Mouse (Mus musculus): ENCODE results near the gene Troap. TPM values are rescaled to one million over a fixed set of nuclear protein-coding genes. Genes with fewer than 3 reads are reported as not detected.

Troap gene
- total RNA-seq, 1 experiment = 27.8 TPM

DNA sequence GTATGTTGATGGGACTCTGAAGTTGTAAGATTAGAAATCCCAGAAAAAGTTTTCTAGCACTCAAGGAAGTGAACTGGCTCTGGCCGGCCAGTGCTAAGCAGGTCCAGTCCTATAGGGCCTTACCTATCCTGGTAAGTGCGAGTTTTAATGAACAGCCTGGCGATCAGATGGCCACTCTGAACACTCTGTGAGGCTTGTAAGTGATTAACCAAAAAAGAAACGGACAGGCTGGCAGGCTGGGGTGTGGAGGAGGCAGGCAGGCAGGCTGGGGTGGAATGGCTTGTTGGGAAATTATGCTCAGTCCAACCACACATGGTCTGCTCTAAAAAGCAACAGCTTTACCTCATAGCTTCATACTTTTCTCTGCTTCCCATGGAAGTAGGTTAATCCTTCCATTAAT is 38.9 kb upstream of the Troap start:
- H3K9ac ChIP-seq (ENCODE audit: insufficient read depth, low read depth, low read length, poor library complexity, severe bottlenecking) = no peak overlapping the region
- peaks cover 33% of the 10 kb centered on the region for H3K36me3 ChIP-seq (ENCODE audit: control insufficient read depth, insufficient read depth, low read length, poor library complexity, severe bottlenecking)
- no peaks in the 10 kb centered on the region for H3K9me3 ChIP-seq (ENCODE audit: control insufficient read depth, insufficient read depth, low read depth, low read length)
- H3K4me3 ChIP-seq (ENCODE audit: insufficient read depth in 1 of 2, low read depth in 1 of 2, low read length in 2 of 2, poor library complexity in 1 of 2, severe bottlenecking in 1 of 2) = no peak overlapping the region
- in situ Hi-C loops (cut with MboI; ENCODE audit: low sequenced_read_pairs in 2 of 2, unreplicated experiment in 2 of 2) = no loop called here
- DNase-seq (ENCODE audit: low read depth, low spot score) = no peak
- no peak overlapping the region for H3K27ac ChIP-seq (ENCODE audit: insufficient read depth, low read depth, low read length, poor library complexity, severe bottlenecking)
- H3K4me1 ChIP-seq (ENCODE audit: control insufficient read depth in 2 of 2, insufficient read depth in 2 of 2, low read length in 2 of 2, poor library complexity in 1 of 2) = peaks cover 0 to 4% of the 10 kb centered on the region in 2 experiments; a peak in 1 of 4 replicates
- TF ChIP-seq HCFC1 (IDR thresholded peaks at IDR 0.05; ENCODE audit: borderline replicate concordance, insufficient read depth, low read length) (no peak), ZNF384 (IDR thresholded peaks at IDR 0.05; ENCODE audit: low read depth, low read length) (no peak), MAFK (IDR thresholded peaks at IDR 0.05; ENCODE audit: insufficient read depth, low read depth, low read length) (no peak), ZC3H11A (IDR thresholded peaks at IDR 0.05; ENCODE audit: borderline replicate concordance, low read depth, low read length) (no peak), CHD2 (IDR thresholded peaks at IDR 0.05; ENCODE audit: low read depth, low read length) (no peak)

GRCm38 (mm10) chr15:99036249-99036905 is 38.0 kb upstream of the Troap start:
- in situ Hi-C loops (cut with MboI; ENCODE audit: low sequenced_read_pairs in 2 of 2, unreplicated experiment in 2 of 2) = no loop called here
- TF ChIP-seq ZNF384 (IDR thresholded peaks at IDR 0.05; ENCODE audit: low read depth, low read length) (no peak), HCFC1 (IDR thresholded peaks at IDR 0.05; ENCODE audit: borderline replicate concordance, insufficient read depth, low read length) (no peak), CHD2 (IDR thresholded peaks at IDR 0.05; ENCODE audit: low read depth, low read length) (no peak), MAFK (IDR thresholded peaks at IDR 0.05; ENCODE audit: insufficient read depth, low read depth, low read length) (no peak), ZC3H11A (IDR thresholded peaks at IDR 0.05; ENCODE audit: borderline replicate concordance, low read depth, low read length) (no peak)
- peaks cover 33% of the 10 kb centered on the region for H3K36me3 ChIP-seq (ENCODE audit: control insufficient read depth, insufficient read depth, low read length, poor library complexity, severe bottlenecking)

GRCm38 (mm10) chr15:99038025-99038424 is 36.4 kb upstream of the Troap start:
- Histone ChIP-seq H3K9me3 (ENCODE audit: control insufficient read depth, insufficient read depth, low read depth, low read length) (no peaks in the 10 kb centered on the region), H3K36me3 (ENCODE audit: control insufficient read depth, insufficient read depth, low read length, poor library complexity, severe bottlenecking) (peaks cover 27% of the 10 kb centered on the region), H3K4me3 (ENCODE audit: insufficient read depth in 1 of 2, low read depth in 1 of 2, low read length in 2 of 2, poor library complexity in 1 of 2, severe bottlenecking in 1 of 2) (no peak overlapping the region), H3K4me1 (ENCODE audit: control insufficient read depth in 2 of 2, insufficient read depth in 2 of 2, low read length in 2 of 2, poor library complexity in 1 of 2) (peaks cover 0 to 4% of the 10 kb centered on the region in 2 experiments; a peak in 1 of 4 replicates), H3K27ac (ENCODE audit: insufficient read depth, low read depth, low read length, poor library complexity, severe bottlenecking) (no peak overlapping the region), H3K9ac (ENCODE audit: insufficient read depth, low read depth, low read length, poor library complexity, severe bottlenecking) (no peak overlapping the region)
- in situ Hi-C loops (cut with MboI; ENCODE audit: low sequenced_read_pairs in 2 of 2, unreplicated experiment in 2 of 2) = no loop called here
- DNase-seq (ENCODE audit: low read depth, low spot score) = no peak
- TF ChIP-seq ZC3H11A (IDR thresholded peaks at IDR 0.05; ENCODE audit: borderline replicate concordance, low read depth, low read length) (no peak), MAFK (IDR thresholded peaks at IDR 0.05; ENCODE audit: insufficient read depth, low read depth, low read length) (no peak), HCFC1 (IDR thresholded peaks at IDR 0.05; ENCODE audit: borderline replicate concordance, insufficient read depth, low read length) (no peak), ZNF384 (IDR thresholded peaks at IDR 0.05; ENCODE audit: low read depth, low read length) (no peak), CHD2 (IDR thresholded peaks at IDR 0.05; ENCODE audit: low read depth, low read length) (no peak)

More at GRCm38 (mm10) chr15:99036249-99036905, 38.0 kb upstream of the Troap start:
- no peaks in the 10 kb centered on the region for H3K9me3 ChIP-seq (ENCODE audit: control insufficient read depth, insufficient read depth, low read depth, low read length)
- H3K4me3 ChIP-seq (ENCODE audit: insufficient read depth in 1 of 2, low read depth in 1 of 2, low read length in 2 of 2, poor library complexity in 1 of 2, severe bottlenecking in 1 of 2) = no peak overlapping the region
- no peak overlapping the region for H3K27ac ChIP-seq (ENCODE audit: insufficient read depth, low read depth, low read length, poor library complexity, severe bottlenecking)
- peaks cover 0 to 4% of the 10 kb centered on the region in 2 experiments; a peak in 1 of 4 replicates for H3K4me1 ChIP-seq (ENCODE audit: control insufficient read depth in 2 of 2, insufficient read depth in 2 of 2, low read length in 2 of 2, poor library complexity in 1 of 2)
- H3K9ac ChIP-seq (ENCODE audit: insufficient read depth, low read depth, low read length, poor library complexity, severe bottlenecking) = no peak overlapping the region
- DNase-seq (ENCODE audit: low read depth, low spot score) = no peak

DNA sequence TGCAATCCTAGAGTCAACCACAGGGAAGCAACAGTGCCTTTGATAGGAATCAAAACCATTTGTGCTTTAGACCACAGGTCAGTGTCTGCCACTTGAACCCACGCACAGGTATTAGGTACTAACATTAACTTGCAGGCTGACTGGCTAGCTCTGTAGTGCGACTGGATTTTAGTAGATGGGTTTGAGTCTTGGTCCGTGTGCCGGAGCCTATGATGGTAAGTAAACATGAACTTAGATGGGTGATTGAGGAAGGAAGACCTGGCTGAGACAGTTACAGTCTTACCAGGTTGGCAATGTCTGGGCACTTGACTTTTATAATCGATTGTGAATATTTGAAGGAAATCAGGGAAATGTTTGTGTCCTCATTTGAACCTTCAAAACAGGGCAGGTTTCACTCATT is 35.6 kb upstream of the Troap start:
- TF ChIP-seq ZNF384 (IDR thresholded peaks at IDR 0.05; ENCODE audit: low read depth, low read length) (no peak), MAFK (IDR thresholded peaks at IDR 0.05; ENCODE audit: insufficient read depth, low read depth, low read length) (no peak), CHD2 (IDR thresholded peaks at IDR 0.05; ENCODE audit: low read depth, low read length) (no peak), ZC3H11A (IDR thresholded peaks at IDR 0.05; ENCODE audit: borderline replicate concordance, low read depth, low read length) (no peak)
- Histone ChIP-seq H3K4me1 (ENCODE audit: control insufficient read depth in 2 of 2, insufficient read depth in 2 of 2, low read length in 2 of 2, poor library complexity in 1 of 2) (peaks cover 0 to 4% of the 10 kb centered on the region in 2 experiments; a peak in 1 of 4 replicates), H3K27ac (ENCODE audit: insufficient read depth, low read depth, low read length, poor library complexity, severe bottlenecking) (no peak overlapping the region), H3K9ac (ENCODE audit: insufficient read depth, low read depth, low read length, poor library complexity, severe bottlenecking) (no peak overlapping the region), H3K36me3 (ENCODE audit: control insufficient read depth, insufficient read depth, low read length, poor library complexity, severe bottlenecking) (peaks cover 26% of the 10 kb centered on the region), H3K9me3 (ENCODE audit: control insufficient read depth, insufficient read depth, low read depth, low read length) (no peaks in the 10 kb centered on the region), H3K4me3 (ENCODE audit: insufficient read depth in 1 of 2, low read depth in 1 of 2, low read length in 2 of 2, poor library complexity in 1 of 2, severe bottlenecking in 1 of 2) (no peak overlapping the region)
- DNase-seq (ENCODE audit: low read depth, low spot score) = no peak
- in situ Hi-C loops (cut with MboI; ENCODE audit: low sequenced_read_pairs in 2 of 2, unreplicated experiment in 2 of 2) = no loop called here

All from ES-E14 (cell line).